Mouse (Mus musculus): ENCODE data around the gene Osm.

GRCm38 (mm10) chr11:4260463-4261187 is 24.4 kb downstream of the Osm start:
- no peak for TF ChIP-seq CTCF (IDR thresholded peaks at IDR 0.05; ENCODE audit: low read depth, low read length)
- no peak for TF ChIP-seq POLR2A (IDR thresholded peaks at IDR 0.05; ENCODE audit: extremely low read depth, insufficient read depth, low read length)
